Mouse (Mus musculus): ENCODE measurements around the gene Il15. TPM values are rescaled to one million over a fixed set of nuclear protein-coding genes. Genes with fewer than 3 reads are reported as not detected.
A peak's percentile ranks its signal among the peaks of the same experiment; 100 is the strongest.

Gene Il15
- total and polyA plus RNA-seq, 2 experiments = 1.7 to 7.0 TPM

GRCm38 (mm10) chr8:82361061-82361460 is 42.0 kb downstream of the Il15 start:
- no peaks in the 10 kb centered on the region for H3K79me2 ChIP-seq (ENCODE audit: control insufficient read depth, insufficient read depth, low read length)
- TF ChIP-seq CTCF (IDR thresholded peaks at IDR 0.05; ENCODE audit: low read depth, low read length) (no peak), POLR2A (IDR thresholded peaks at IDR 0.05; ENCODE audit: extremely low read depth, insufficient read depth, low read length) (no peak)
- H3K4me3 ChIP-seq (ENCODE audit: insufficient read depth, low read depth, low read length) = no peak overlapping the region
- no peaks in the 10 kb centered on the region for H3K27me3 ChIP-seq (ENCODE audit: control insufficient read depth, insufficient read depth, low read length)
- H3K9ac ChIP-seq (ENCODE audit: low read depth, low read length) = no peak overlapping the region
- H3K36me3 ChIP-seq (ENCODE audit: control insufficient read depth, insufficient read depth, low read length) = no peaks in the 10 kb centered on the region
- 63% methylated on average over 1 of the region's 1 CpGs for WGBS
- H3K27ac ChIP-seq (replicated peaks; ENCODE audit: insufficient read depth, low read depth, low read length) = no peak overlapping the region
- no peak for DNase-seq (ENCODE audit: extremely low read depth, low read depth, low spot score)
- H3K4me1 ChIP-seq (ENCODE audit: control insufficient read depth, insufficient read depth, low read length) = no peaks in the 10 kb centered on the region

- Histone ChIP-seq H3K79me2 (ENCODE audit: control insufficient read depth, insufficient read depth, low read length) (no peaks in the 10 kb centered on the region), H3K9ac (ENCODE audit: low read depth, low read length) (no peak overlapping the region), H3K4me3 (ENCODE audit: insufficient read depth, low read depth, low read length) (no peak overlapping the region), H3K27ac (replicated peaks; ENCODE audit: insufficient read depth, low read depth, low read length) (no peak overlapping the region), H3K36me3 (ENCODE audit: control insufficient read depth, insufficient read depth, low read length) (no peaks in the 10 kb centered on the region), H3K27me3 (ENCODE audit: control insufficient read depth, insufficient read depth, low read length) (no peaks in the 10 kb centered on the region), H3K4me1 (ENCODE audit: control insufficient read depth, insufficient read depth, low read length) (no peaks in the 10 kb centered on the region)
- WGBS = 86% methylated on average over 2 of the region's 2 CpGs
- no peak for TF ChIP-seq POLR2A (IDR thresholded peaks at IDR 0.05; ENCODE audit: extremely low read depth, insufficient read depth, low read length)
- TF ChIP-seq CTCF (IDR thresholded peaks at IDR 0.05; ENCODE audit: low read depth, low read length) = no peak
- no peak for DNase-seq (ENCODE audit: extremely low read depth, low read depth, low spot score)
These were observed 46.9 kb downstream of the Il15 start for GRCm38 (mm10) chr8:82356091-82356490.

GRCm38 (mm10) chr8:82351268-82351943 is 51.6 kb downstream of the Il15 start:
- no peaks in the 10 kb centered on the region for H3K27me3 ChIP-seq (ENCODE audit: control insufficient read depth, insufficient read depth, low read length)
- H3K36me3 ChIP-seq (ENCODE audit: control insufficient read depth, insufficient read depth, low read length) = no peaks in the 10 kb centered on the region
- no peak overlapping the region for H3K9ac ChIP-seq (ENCODE audit: low read depth, low read length)
- TF ChIP-seq CTCF (IDR thresholded peaks at IDR 0.05; ENCODE audit: low read depth, low read length) (peak; percentile 46), POLR2A (IDR thresholded peaks at IDR 0.05; ENCODE audit: extremely low read depth, insufficient read depth, low read length) (no peak)
- H3K4me1 ChIP-seq (ENCODE audit: control insufficient read depth, insufficient read depth, low read length) = no peaks in the 10 kb centered on the region
- WGBS = 68% methylated on average over 1 of the region's 1 CpGs
- no peak overlapping the region for H3K4me3 ChIP-seq (ENCODE audit: insufficient read depth, low read depth, low read length)
- no peaks in the 10 kb centered on the region for H3K79me2 ChIP-seq (ENCODE audit: control insufficient read depth, insufficient read depth, low read length)
- peak; percentile 45 for DNase-seq (ENCODE audit: extremely low read depth, low read depth, low spot score)
- H3K27ac ChIP-seq (replicated peaks; ENCODE audit: insufficient read depth, low read depth, low read length) = no peak overlapping the region

GRCm38 (mm10) chr8:82349299-82349698 is 53.7 kb downstream of the Il15 start:
- Histone ChIP-seq H3K27me3 (ENCODE audit: control insufficient read depth, insufficient read depth, low read length) (no peaks in the 10 kb centered on the region), H3K79me2 (ENCODE audit: control insufficient read depth, insufficient read depth, low read length) (no peaks in the 10 kb centered on the region), H3K4me3 (ENCODE audit: insufficient read depth, low read depth, low read length) (no peak overlapping the region), H3K9ac (ENCODE audit: low read depth, low read length) (no peak overlapping the region), H3K27ac (replicated peaks; ENCODE audit: insufficient read depth, low read depth, low read length) (no peak overlapping the region), H3K4me1 (ENCODE audit: control insufficient read depth, insufficient read depth, low read length) (no peaks in the 10 kb centered on the region), H3K36me3 (ENCODE audit: control insufficient read depth, insufficient read depth, low read length) (no peaks in the 10 kb centered on the region)
- peak; percentile 14 for DNase-seq (ENCODE audit: extremely low read depth, low read depth, low spot score)
- TF ChIP-seq POLR2A (IDR thresholded peaks at IDR 0.05; ENCODE audit: extremely low read depth, insufficient read depth, low read length) (no peak), CTCF (IDR thresholded peaks at IDR 0.05; ENCODE audit: low read depth, low read length) (no peak)
- 14% methylated on average over 2 of the region's 2 CpGs for WGBS

- no peak for TF ChIP-seq POLR2A (IDR thresholded peaks at IDR 0.05; ENCODE audit: extremely low read depth, insufficient read depth, low read length)
- 41% methylated on average over 3 of the region's 3 CpGs for WGBS
These were observed 56.5 kb downstream of the Il15 start for GRCm38 (mm10) chr8:82346485-82346884.

GRCm38 (mm10) chr8:82331675-82332234 is 71.3 kb downstream of the Il15 start:
- H3K4me3 ChIP-seq (ENCODE audit: insufficient read depth, low read depth, low read length) = no peak overlapping the region
- no peak overlapping the region for H3K9ac ChIP-seq (ENCODE audit: low read depth, low read length)
- no peaks in the 10 kb centered on the region for H3K27me3 ChIP-seq (ENCODE audit: control insufficient read depth, insufficient read depth, low read length)
- no peak for TF ChIP-seq POLR2A (IDR thresholded peaks at IDR 0.05; ENCODE audit: extremely low read depth, insufficient read depth, low read length)
- TF ChIP-seq CTCF (IDR thresholded peaks at IDR 0.05; ENCODE audit: low read depth, low read length) = no peak
- no peaks in the 10 kb centered on the region for H3K4me1 ChIP-seq (ENCODE audit: control insufficient read depth, insufficient read depth, low read length)
- peaks cover 2% of the 10 kb centered on the region; the same call in 1 of the 2 replicates for H3K36me3 ChIP-seq (ENCODE audit: control insufficient read depth, insufficient read depth, low read length)
- H3K79me2 ChIP-seq (ENCODE audit: control insufficient read depth, insufficient read depth, low read length) = no peaks in the 10 kb centered on the region
- 89% methylated on average over 8 of the region's 8 CpGs for WGBS
- no peak for DNase-seq (ENCODE audit: extremely low read depth, low read depth, low spot score)
- no peak overlapping the region for H3K27ac ChIP-seq (replicated peaks; ENCODE audit: insufficient read depth, low read depth, low read length)

More at GRCm38 (mm10) chr8:82346485-82346884, 56.5 kb downstream of the Il15 start:
- Histone ChIP-seq H3K79me2 (ENCODE audit: control insufficient read depth, insufficient read depth, low read length) (no peaks in the 10 kb centered on the region), H3K4me1 (ENCODE audit: control insufficient read depth, insufficient read depth, low read length) (no peaks in the 10 kb centered on the region), H3K27me3 (ENCODE audit: control insufficient read depth, insufficient read depth, low read length) (no peaks in the 10 kb centered on the region), H3K9ac (ENCODE audit: low read depth, low read length) (no peak overlapping the region), H3K4me3 (ENCODE audit: insufficient read depth, low read depth, low read length) (no peak overlapping the region), H3K36me3 (ENCODE audit: control insufficient read depth, insufficient read depth, low read length) (no peaks in the 10 kb centered on the region), H3K27ac (replicated peaks; ENCODE audit: insufficient read depth, low read depth, low read length) (no peak overlapping the region)
- DNase-seq (ENCODE audit: extremely low read depth, low read depth, low spot score) = no peak
